Mouse (Mus musculus): Measurements from ENCODE around the gene Faap20.

DNA sequence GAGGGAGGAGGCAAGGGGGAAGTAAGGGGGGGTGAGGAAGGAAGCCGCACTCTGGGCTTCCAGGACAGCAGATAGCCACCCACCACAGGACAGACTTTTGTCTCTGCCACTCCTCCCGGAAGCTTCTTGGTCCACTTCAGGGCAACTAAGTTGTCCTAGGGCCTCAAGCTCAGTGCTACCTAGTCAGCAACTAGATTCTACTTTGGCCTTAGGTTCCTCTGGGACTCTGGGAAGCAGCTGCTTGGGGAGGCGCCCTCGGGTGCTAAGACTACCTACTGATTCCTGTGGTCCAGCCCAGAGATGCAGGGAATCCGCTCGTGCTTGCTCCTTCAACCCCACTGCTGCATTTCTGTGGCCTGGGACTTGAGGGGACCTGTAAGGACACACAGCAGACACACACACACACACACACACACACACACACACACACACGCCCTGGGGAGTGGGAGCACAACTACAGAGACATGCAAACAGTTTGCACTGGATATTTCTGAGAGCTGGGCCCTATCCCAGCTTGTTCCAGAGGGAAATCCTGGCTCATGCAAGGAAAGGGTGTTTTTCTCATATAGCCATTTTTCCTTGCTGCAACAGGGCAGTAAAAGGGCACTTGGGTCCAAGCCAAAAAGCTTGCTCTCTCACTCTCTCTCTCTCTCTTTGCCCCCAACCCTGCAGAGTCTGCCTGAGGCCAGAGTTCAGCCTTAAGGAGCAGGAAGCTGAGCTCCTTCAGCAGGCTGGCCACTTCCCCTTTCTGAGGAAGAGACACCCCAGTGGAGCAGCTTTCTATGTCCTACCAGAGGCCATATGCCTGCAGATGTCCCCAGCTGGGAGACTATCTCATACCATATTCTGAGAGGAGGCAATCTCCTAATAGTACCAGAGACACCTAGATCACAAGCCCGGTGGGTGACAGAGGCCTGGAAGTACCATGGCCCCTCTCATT lies 15.0 kb upstream of the Faap20 start:
- no peak for TF ChIP-seq GATA1 (IDR thresholded peaks at IDR 0.05; ENCODE audit: low read length)
- TF ChIP-seq TAL1 (IDR thresholded peaks at IDR 0.05; ENCODE audit: low read length): no peak
